Mouse (Mus musculus) limb, embryonic 10.5 days (tissue): Measurements from ENCODE around the gene Mrps34. TPM values are rescaled to one million over a fixed set of nuclear protein-coding genes. Genes with fewer than 3 reads are reported as not detected.
A peak's percentile ranks its signal among the peaks of the same experiment; 100 is the strongest.
"Not testable (repeated sequence)": the region's sequence is repeated elsewhere in the genome, so short reads cannot be mapped to it uniquely, and the experiment has no call there.

Source experiments
- DNase-seq: peaks from one replicate; pipeline ENCODE4 v3.0.0-alpha.2; 2017; ENCODE audit warnings: low spot score
- H3K27ac ChIP-seq: fragments of 300-500 bp; sonication (generic); 2 replicates; pipeline ENCODE4 v1.5.1; 2016; ENCODE audit warnings: mild to moderate bottlenecking
- H3K27me3 ChIP-seq: fragments of 300-500 bp; sonication (generic); 2 replicates; pipeline ENCODE4 v1.6.1; 2016; ENCODE audit warnings: low read depth, mild to moderate bottlenecking; ENCODE audit not compliant: poor library complexity, severe bottlenecking
- H3K36me3 ChIP-seq: fragments of 300-500 bp; sonication (generic); 2 replicates; pipeline ENCODE4 v1.6.1; 2016; ENCODE audit warnings: mild to moderate bottlenecking, moderate library complexity
- H3K4me1 ChIP-seq: fragments of 300-500 bp; sonication (generic); 2 replicates; pipeline ENCODE4 v1.6.1; 2016
- H3K4me3 ChIP-seq: fragments of 300-500 bp; sonication (generic); 2 replicates; pipeline ENCODE4 v1.5.1; 2016; ENCODE audit warnings: mild to moderate bottlenecking, moderate library complexity
- H3K9me3 ChIP-seq: fragments of 300-500 bp; sonication (generic); replicated peaks from 2 replicates; pipeline ENCODE4 v1.6.1; 2016; ENCODE audit warnings: mild to moderate bottlenecking
- WGBS: fragments of 180-500 bp; shearing (Covaris S2); methylation state at CpG from one replicate; pipeline ENCODE4 v1.1.7; 2016; 5-methylcytosine and 5-hydroxymethylcytosine counted together
- polyA plus RNA-seq: library from polyadenylated mRNA; unstranded; fragments of >200 nt; fragmentation: Nextera tagmentation; extraction: Ambion mirVana; gene quantifications from 2 replicates; pipeline ENCODE4 v1.2.1, GENCODE M21; 2016

Gene Mrps34
- polyA plus RNA-seq, 1 experiment from 2014 or later: 104 TPM

- H3K4me1 ChIP-seq: peaks cover under 1% of the 10 kb centered on the region; the same call in 1 of the 2 replicates
- H3K27ac ChIP-seq: no peak overlapping the region
- DNase-seq: no peak
- no peaks in the 10 kb centered on the region for H3K27me3 ChIP-seq
- H3K9me3 ChIP-seq: no peaks in the 10 kb centered on the region
- WGBS: 96% methylated on average over 1 of the region's 1 CpGs
- H3K36me3 ChIP-seq: peaks cover 75% of the 10 kb centered on the region
- no peak overlapping the region for H3K4me3 ChIP-seq
Observed at GRCm38 (mm10) chr17:24929506-24929905, 34.6 kb downstream of the Mrps34 start.

DNA sequence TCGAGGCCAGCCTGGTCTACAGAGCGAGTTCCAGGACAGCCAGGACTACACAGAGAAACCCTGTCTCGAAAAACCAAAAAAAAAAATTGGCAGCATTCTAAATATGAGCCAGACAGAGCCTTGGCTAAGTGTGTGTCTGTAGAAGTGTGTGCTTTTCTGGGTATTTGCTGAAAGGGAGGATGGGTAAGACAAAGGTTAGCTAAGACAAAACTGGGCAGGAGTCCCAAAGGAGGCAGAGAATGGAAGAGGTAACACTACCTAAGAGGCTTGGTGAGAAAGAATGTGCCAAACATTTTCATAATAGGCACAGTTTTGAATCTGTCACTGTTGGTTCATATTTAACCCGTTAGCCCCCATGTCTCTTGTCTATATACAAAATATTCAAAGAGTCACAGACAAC, 37.5 kb downstream of the Mrps34 start:
- 98% methylated on average over 4 of the region's 4 CpGs for WGBS
- DNase-seq: no peak

DNA sequence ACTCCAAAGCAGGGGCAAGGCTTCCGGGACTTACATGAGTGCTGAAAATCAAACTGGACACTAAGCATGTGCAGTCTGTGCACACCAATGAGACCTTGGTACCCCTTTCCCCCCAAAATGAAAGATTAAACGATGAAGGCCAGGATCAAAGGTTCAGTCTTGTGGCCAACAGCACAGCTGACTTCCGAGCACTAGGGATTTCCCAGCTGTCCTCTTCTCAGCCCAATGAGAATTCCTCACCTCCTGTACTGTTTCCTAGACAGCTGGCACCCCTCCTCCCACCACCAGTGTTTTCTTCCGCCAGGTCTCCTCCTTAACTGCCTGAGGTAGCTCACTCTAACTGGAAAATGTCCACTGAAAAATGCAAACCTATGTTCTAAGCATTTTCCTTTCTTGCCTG, 38.2 kb downstream of the Mrps34 start:
- no peak for DNase-seq
- H3K27me3 ChIP-seq: no peaks in the 10 kb centered on the region
- 84% methylated on average over 4 of the region's 4 CpGs for WGBS
- no peak overlapping the region for H3K4me3 ChIP-seq
- H3K36me3 ChIP-seq: peaks cover 42% of the 10 kb centered on the region
- no peaks in the 10 kb centered on the region for H3K9me3 ChIP-seq
- H3K27ac ChIP-seq: no peak overlapping the region
- peaks cover 16% of the 10 kb centered on the region for H3K4me1 ChIP-seq

More for the DNA sequence above, 37.5 kb downstream of the Mrps34 start:
- Histone ChIP-seq H3K4me3 (no peak overlapping the region), H3K36me3 (peaks cover 48% of the 10 kb centered on the region), H3K27me3 (no peaks in the 10 kb centered on the region), H3K4me1 (peaks cover 16% of the 10 kb centered on the region), H3K27ac (no peak overlapping the region), H3K9me3 (no peaks in the 10 kb centered on the region)

- Histone ChIP-seq H3K36me3 (peaks cover 32% of the 10 kb centered on the region), H3K27me3 (no peaks in the 10 kb centered on the region), H3K9me3 (no peaks in the 10 kb centered on the region), H3K4me1 (peaks cover 16% of the 10 kb centered on the region), H3K4me3 (peak overlapping the region; percentile 88), H3K27ac (no peak overlapping the region)
- WGBS: 89% methylated on average over 4 of the region's 4 CpGs
- DNase-seq: no peak
Observed at GRCm38 (mm10) chr17:24934926-24935325, 40.0 kb downstream of the Mrps34 start.

DNA sequence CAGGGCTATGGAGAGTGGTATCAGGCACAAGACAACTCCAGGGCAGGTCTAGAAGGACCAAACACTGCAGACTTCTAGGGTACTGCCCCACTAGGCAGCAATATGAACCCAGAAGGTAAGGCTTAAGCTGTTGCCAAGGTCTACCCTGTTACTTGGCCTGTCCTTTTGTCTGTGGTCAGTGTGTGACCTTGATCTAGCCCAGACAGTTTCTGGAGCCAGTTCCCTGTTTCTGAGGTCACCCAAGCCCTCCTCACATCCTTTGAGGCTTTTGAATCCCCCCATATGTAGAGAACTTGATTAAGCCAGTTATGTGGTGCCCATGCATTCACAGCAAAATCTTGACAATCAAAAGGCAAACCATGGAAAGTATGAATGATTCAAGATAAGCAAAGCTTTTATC, 40.8 kb downstream of the Mrps34 start:
- Histone ChIP-seq H3K36me3 (peaks cover 32% of the 10 kb centered on the region), H3K4me3 (peak overlapping the region; percentile 88), H3K27me3 (no peaks in the 10 kb centered on the region), H3K4me1 (peaks cover 16% of the 10 kb centered on the region), H3K9me3 (no peaks in the 10 kb centered on the region), H3K27ac (peak overlapping the region; percentile 34; the same call in 1 of the 2 replicates)
- no peak for DNase-seq

DNA sequence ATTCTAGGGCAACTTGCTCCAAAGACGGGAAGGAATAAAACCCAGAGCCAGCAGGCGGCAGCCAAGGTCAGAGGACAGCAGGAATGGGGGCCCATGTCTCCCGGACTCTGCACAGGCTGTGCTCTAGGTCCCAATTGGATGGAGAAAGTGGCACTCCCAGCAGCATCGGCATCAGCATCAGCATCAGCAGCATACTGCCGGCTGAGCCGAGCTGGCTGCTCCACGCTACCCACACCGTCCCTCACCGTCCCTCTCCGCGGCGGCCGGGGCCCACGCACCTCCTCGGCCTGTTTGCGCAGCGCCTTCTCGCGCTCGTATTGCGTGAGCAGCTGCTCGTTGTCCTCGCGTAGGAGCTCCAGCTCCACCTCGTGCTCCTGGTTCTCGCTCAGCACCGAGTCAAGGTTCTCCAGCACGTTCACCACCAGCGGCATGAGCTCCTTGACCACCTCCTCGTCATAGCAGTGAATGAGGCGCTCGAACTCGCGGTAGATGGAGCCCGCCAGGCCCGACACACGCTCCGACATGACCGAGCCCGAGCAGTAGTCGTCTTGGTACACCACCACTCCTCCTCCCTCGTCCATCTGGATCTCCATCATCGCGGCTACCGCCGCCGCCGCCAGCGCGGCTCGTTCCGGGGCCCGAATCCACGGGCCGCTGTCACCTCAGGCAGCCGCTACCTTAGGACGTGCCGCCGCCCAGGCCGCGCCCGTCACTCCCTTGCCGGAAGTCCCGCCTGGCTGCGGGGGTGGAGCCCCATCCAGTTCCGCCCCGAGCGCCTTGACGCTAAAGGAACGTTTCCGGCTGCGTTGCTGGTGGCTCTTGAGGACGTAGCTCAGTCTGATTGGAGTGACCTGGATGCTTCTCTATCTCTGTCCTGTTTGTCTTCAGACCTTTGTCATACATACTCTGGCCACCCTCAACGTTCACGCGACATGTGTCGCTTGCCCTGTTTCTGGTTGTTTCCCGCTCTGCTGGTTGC, 41.6 kb downstream of the Mrps34 start, which contains the start of gene Mapk8ip3:
Gene Mapk8ip3 (minus strand): TSS at position 719 of the 979 bp plus-strand sequence.
- WGBS: under 1% methylated on average over 78 of the region's 78 CpGs
- H3K4me3 ChIP-seq: peak within 1 kb of the TSS; percentile 88
- no peaks in the 10 kb centered on the region for H3K27me3 ChIP-seq
- peaks cover 31% of the 10 kb centered on the region for H3K36me3 ChIP-seq
- peak within 1 kb of the TSS; percentile 80 for H3K27ac ChIP-seq
- H3K4me1 ChIP-seq: peaks cover 16% of the 10 kb centered on the region
- H3K9me3 ChIP-seq: no peaks in the 10 kb centered on the region
- peak; percentile 96 for DNase-seq

DNA sequence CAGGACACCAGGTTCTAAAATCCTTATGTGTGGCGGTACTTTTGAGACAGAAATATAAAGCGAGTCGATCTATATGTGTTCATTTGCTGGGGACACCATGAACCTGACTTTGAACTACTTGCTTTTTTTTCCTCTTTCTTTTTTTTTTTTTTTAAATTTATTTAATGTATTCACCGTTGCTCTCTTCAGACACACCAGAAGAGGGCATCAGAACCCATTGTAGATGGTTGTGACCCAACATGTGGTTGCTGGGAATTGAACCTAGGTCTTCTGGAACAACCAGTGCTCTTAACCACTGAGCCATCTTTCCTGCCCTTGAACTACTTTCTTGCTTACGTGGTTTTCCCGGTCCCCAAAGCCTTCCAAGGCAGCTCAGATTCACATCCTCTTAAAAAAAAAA, 42.4 kb downstream of the Mrps34 start:
- Histone ChIP-seq H3K9me3 (no peaks in the 10 kb centered on the region), H3K27me3 (no peaks in the 10 kb centered on the region), H3K4me1 (peaks cover 16% of the 10 kb centered on the region), H3K36me3 (peaks cover 31% of the 10 kb centered on the region), H3K4me3 (peak overlapping the region; percentile 88), H3K27ac (peak overlapping the region; percentile 80)
- 51% methylated on average over 6 of the region's 6 CpGs for WGBS
- no peak for DNase-seq

DNA sequence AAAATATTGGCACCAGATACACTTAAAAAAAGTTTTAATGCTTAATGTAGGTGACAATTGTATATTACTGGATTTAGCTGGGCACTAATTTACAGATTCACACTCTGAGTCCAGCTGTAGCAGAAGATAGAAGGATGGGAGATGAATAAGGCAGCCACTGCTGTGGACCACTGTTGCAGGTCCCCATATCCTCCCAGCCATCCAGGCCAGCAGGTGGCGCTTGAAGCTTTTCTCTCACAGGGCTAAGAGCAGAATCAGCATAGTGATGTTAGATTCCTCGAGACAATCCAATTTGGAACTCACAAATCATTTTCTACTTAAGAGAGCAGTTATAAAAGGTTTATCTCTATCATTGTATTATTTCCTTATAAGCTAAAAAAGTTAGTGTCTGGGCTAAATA, 47.5 kb downstream of the Mrps34 start:
- WGBS: 36% methylated on average over 2 of the region's 2 CpGs
- H3K27ac ChIP-seq, H3K27me3 ChIP-seq, H3K4me3 ChIP-seq, DNase-seq, H3K9me3 ChIP-seq, H3K4me1 ChIP-seq: not testable (repeated sequence)
- peaks cover 62% of the 10 kb centered on the region for H3K36me3 ChIP-seq

GRCm38 (mm10) chr17:24943036-24943435, 48.1 kb downstream of the Mrps34 start:
- no peaks in the 10 kb centered on the region for H3K27me3 ChIP-seq
- no peak overlapping the region for H3K4me3 ChIP-seq
- H3K27ac ChIP-seq: no peak overlapping the region
- 90% methylated on average over 7 of the region's 7 CpGs for WGBS
- no peaks in the 10 kb centered on the region for H3K4me1 ChIP-seq
- H3K9me3 ChIP-seq: no peaks in the 10 kb centered on the region
- H3K36me3 ChIP-seq: peaks cover 68% of the 10 kb centered on the region
- no peak for DNase-seq

DNA sequence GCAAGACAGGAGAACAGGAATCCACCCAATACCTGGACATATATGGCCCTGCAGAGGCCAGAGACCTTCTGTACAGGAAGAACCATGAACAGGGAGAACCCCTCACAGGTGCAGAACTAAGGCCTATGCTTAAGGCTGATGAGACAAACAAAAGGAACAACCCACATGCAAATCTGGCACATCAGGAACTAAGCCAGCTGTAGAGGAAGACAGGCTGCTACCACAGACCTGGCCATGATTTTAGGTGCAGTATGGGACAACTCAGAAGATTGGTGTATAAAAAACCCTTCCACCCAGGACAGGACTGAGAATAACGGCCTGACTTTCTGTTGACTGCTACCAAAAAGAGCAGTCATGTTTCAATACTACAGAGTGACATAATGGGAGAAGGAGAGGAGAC, 48.7 kb downstream of the Mrps34 start:
- H3K9me3 ChIP-seq, H3K4me3 ChIP-seq, H3K4me1 ChIP-seq, DNase-seq, H3K27me3 ChIP-seq, H3K27ac ChIP-seq: not testable (repeated sequence)
- 92% methylated on average over 1 of the region's 1 CpGs for WGBS
- peaks cover 73% of the 10 kb centered on the region for H3K36me3 ChIP-seq

Other genes with a start within 250 kb of the Mrps34 start
- 47.2 and 57.1 TPM in 2 replicates for gene Slc9a3r2, start 244.8 kb upstream of the Mrps34 start, polyA plus RNA-seq
- 0.88 and 1.1 TPM in 2 replicates for gene Npw, start 236.7 kb upstream of the Mrps34 start, polyA plus RNA-seq
- 34.5 and 36.7 TPM in 2 replicates for gene Zfp598, start 225.4 kb upstream of the Mrps34 start, polyA plus RNA-seq
- gene Syngr3, start 205.2 kb upstream of the Mrps34 start, polyA plus RNA-seq: 5.2 and 7.0 TPM in 2 replicates
- gene Gfer, start 199.0 kb upstream of the Mrps34 start, polyA plus RNA-seq: 52.9 and 61.2 TPM in 2 replicates
- 0.59 and 2.3 TPM in 2 replicates for gene Noxo1, start 198.9 kb upstream of the Mrps34 start, polyA plus RNA-seq
- gene Tbl3, start 187.5 kb upstream of the Mrps34 start, polyA plus RNA-seq: 165 and 183 TPM in 2 replicates
- gene Rnf151, start 177.1 kb upstream of the Mrps34 start, polyA plus RNA-seq: 0.21 and 0.38 TPM in 2 replicates
- 1,693 and 2,093 TPM in 2 replicates for gene Rps2, start 177.0 kb upstream of the Mrps34 start, polyA plus RNA-seq
- 202 and 204 TPM in 2 replicates for gene Ndufb10, start 170.6 kb upstream of the Mrps34 start, polyA plus RNA-seq
- gene Rpl3l, start 167.3 kb upstream of the Mrps34 start, polyA plus RNA-seq: 0.15 TPM in 1 of 2 replicates, not detected in the other
- gene Msrb1, start 158.5 kb upstream of the Mrps34 start, polyA plus RNA-seq: 19.9 and 23.6 TPM in 2 replicates
- gene Hs3st6, start 142.1 kb upstream of the Mrps34 start, polyA plus RNA-seq: 3.2 and 4.2 TPM in 2 replicates
- gene Meiob, start 90.8 kb upstream of the Mrps34 start, polyA plus RNA-seq: not detected in 2 replicates
- 26.0 and 28.0 TPM in 2 replicates for gene Hagh, start 55.0 kb upstream of the Mrps34 start, polyA plus RNA-seq
- 14.5 and 17.6 TPM in 2 replicates for gene Fahd1, start 44.8 kb upstream of the Mrps34 start, polyA plus RNA-seq
- 0.55 and 0.84 TPM in 2 replicates for gene Igfals, start 29.1 kb upstream of the Mrps34 start, polyA plus RNA-seq
- gene Nubp2, start 8.8 kb upstream of the Mrps34 start, polyA plus RNA-seq: 72.7 and 79.7 TPM in 2 replicates
- 48.0 and 50.8 TPM in 2 replicates for gene Spsb3, start 8.5 kb upstream of the Mrps34 start, polyA plus RNA-seq
- gene Eme2, start within 50 bp of the Mrps34 start, polyA plus RNA-seq: 22.1 and 30.6 TPM in 2 replicates
- gene Nme3, start 1.4 kb downstream of the Mrps34 start, polyA plus RNA-seq: 43.6 and 47.0 TPM in 2 replicates
- 32.1 and 39.3 TPM in 2 replicates for gene Mapk8ip3, start 41.9 kb downstream of the Mrps34 start, polyA plus RNA-seq
- 369 and 370 TPM in 2 replicates for gene Jpt2, start 65.6 kb downstream of the Mrps34 start, polyA plus RNA-seq
- 10.4 and 10.8 TPM in 2 replicates for gene Cramp1l, start 120.7 kb downstream of the Mrps34 start, polyA plus RNA-seq
- 24.2 and 30.0 TPM in 2 replicates for gene Ift140, start 121.0 kb downstream of the Mrps34 start, polyA plus RNA-seq
- 11.3 and 15.3 TPM in 2 replicates for gene Tmem204, start 188.5 kb downstream of the Mrps34 start, polyA plus RNA-seq
- gene Telo2, start 220.9 kb downstream of the Mrps34 start, polyA plus RNA-seq: 60.6 and 60.7 TPM in 2 replicates
- gene Ptx4, start 225.6 kb downstream of the Mrps34 start, polyA plus RNA-seq: 0.18 and 0.23 TPM in 2 replicates
- gene Clcn7, start 238.3 kb downstream of the Mrps34 start, polyA plus RNA-seq: 21.3 and 26.5 TPM in 2 replicates